Mouse (Mus musculus): ENCODE measurements around the gene 4933407L21Rik.
"Not testable (repeated sequence)": the region's sequence is repeated elsewhere in the genome, so short reads cannot be mapped to it uniquely, and the experiment has no call there.

The 4933407L21Rik gene

GRCm38 (mm10) chr1:85959129-85959888 is 31.0 kb downstream of the 4933407L21Rik start:
- intact Hi-C loops (cut with DNase I) = no loop called here

GRCm38 (mm10) chr1:85959889-85960276 is 31.6 kb downstream of the 4933407L21Rik start:
- intact Hi-C loops (cut with DNase I) = no loop called here

- intact Hi-C loops (cut with DNase I) = no loop called here
Observed at GRCm38 (mm10) chr1:85960873-85961272, 32.6 kb downstream of the 4933407L21Rik start, which contains the start of gene Gpr55. Gene Gpr55 (minus strand): TSS chr1:85961007.

- intact Hi-C loops (cut with DNase I) = no loop called here
Observed at GRCm38 (mm10) chr1:85962081-85962480, 33.8 kb downstream of the 4933407L21Rik start.

- intact Hi-C loops (cut with DNase I) = no loop called here
Observed at GRCm38 (mm10) chr1:85965856-85966255, 37.6 kb downstream of the 4933407L21Rik start.

- intact Hi-C loops (cut with DNase I) = no loop called here
Observed at GRCm38 (mm10) chr1:85969081-85969480, 40.8 kb downstream of the 4933407L21Rik start.

- intact Hi-C loops (cut with DNase I) = no loop called here
Observed at GRCm38 (mm10) chr1:85969519-85969918, 41.2 kb downstream of the 4933407L21Rik start.

GRCm38 (mm10) chr1:85971070-85971469 is 42.8 kb downstream of the 4933407L21Rik start:
- intact Hi-C loops (cut with DNase I) = no loop called here

GRCm38 (mm10) chr1:85972341-85972740 is 44.1 kb downstream of the 4933407L21Rik start:
- intact Hi-C loops (cut with DNase I) = no loop called here

- intact Hi-C loops (cut with DNase I) = no loop called here
Observed at GRCm38 (mm10) chr1:85973468-85973877, 45.2 kb downstream of the 4933407L21Rik start.

- intact Hi-C loops (cut with DNase I) = no loop called here
Observed at GRCm38 (mm10) chr1:85977709-85978108, 49.4 kb downstream of the 4933407L21Rik start.

- intact Hi-C loops (cut with DNase I) = no loop called here
Observed at GRCm38 (mm10) chr1:85981738-85982357, 53.6 kb downstream of the 4933407L21Rik start.

GRCm38 (mm10) chr1:85985784-85986183 is 57.5 kb downstream of the 4933407L21Rik start:
- intact Hi-C loops (cut with DNase I) = no loop called here

- intact Hi-C loops (cut with DNase I) = no loop called here
Observed at GRCm38 (mm10) chr1:85988351-85988750, 60.1 kb downstream of the 4933407L21Rik start.

GRCm38 (mm10) chr1:85988882-85989281 is 60.6 kb downstream of the 4933407L21Rik start:
- intact Hi-C loops (cut with DNase I) = not testable (repeated sequence)

Data from adrenal gland (tissue).